Mouse (Mus musculus) olfactory bulb, adult 2 months (tissue): ENCODE measurements around the gene Plrg1.

Experiments used
- CTCF ChIP-seq: fragments of 200-500 bp; IDR thresholded peaks from 2 replicates; pipeline ENCODE4 v1.5.1; 2012; ENCODE audit warnings: low read depth, mild to moderate bottlenecking, low read length, moderate library complexity; ENCODE audit not compliant: insufficient read depth
- POLR2A ChIP-seq: fragments of 200-500 bp; IDR thresholded peaks from 2 replicates; pipeline ENCODE4 v1.6.1; 2012; ENCODE audit warnings: mild to moderate bottlenecking, low read depth, low read length, moderate library complexity; ENCODE audit not compliant: insufficient read depth

DNA sequence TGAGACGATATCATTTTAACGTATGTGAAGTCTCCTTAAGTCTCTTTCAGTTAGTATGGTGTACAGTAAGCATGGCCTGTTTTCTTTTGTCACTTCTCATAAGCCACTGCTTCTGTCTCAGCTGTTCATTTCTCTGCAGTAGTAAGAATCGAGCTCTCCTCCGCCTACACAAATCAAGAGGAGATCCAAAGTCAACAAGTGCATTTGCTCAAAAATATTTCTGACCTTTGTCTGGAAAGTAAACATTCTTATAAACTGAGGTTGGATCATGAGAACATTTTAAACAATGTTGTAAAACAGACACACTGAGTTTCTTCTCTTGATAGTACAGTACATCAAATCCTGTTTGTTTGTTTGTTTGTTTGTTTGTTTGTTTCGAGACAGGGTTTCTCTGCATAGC is 4.7 kb upstream of the Plrg1 start:
- TF ChIP-seq CTCF: no peak
- no peak for TF ChIP-seq POLR2A
